Mouse (Mus musculus): Measurements from ENCODE around the gene Ophn1. TPM values are rescaled to one million over a fixed set of nuclear protein-coding genes. Genes with fewer than 3 reads are reported as not detected.

The Ophn1 gene
- polyA plus RNA-seq, 1 experiment from 2014 or later: 27.8 TPM

DNA sequence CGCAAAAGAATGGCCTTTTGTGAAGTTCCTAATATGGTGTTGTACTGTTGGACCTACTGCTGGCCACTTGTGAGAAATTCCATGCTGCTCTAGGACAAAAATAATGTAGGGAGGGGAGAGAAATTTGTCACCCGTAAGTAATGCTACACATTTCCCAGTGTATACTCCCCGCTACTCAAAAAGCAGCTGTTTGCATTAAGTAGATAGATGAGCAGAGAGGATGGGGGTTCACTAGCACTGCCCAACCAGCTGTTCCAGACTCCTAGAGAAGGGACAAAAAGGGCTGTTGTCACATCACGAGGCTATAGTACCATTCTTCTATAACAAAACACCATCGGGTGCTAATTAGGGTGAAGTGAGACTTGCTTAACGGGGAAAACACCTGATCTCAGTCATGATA, 15.7 kb downstream of the Ophn1 start:
- ATAC-seq (ENCODE audit: low FRiP score, low read depth): no peak
- H3K9me3 ChIP-seq: no peaks in the 10 kb centered on the region
- H3K27ac ChIP-seq: no peak overlapping the region
- 41% methylated on average over 6 of the region's 6 CpGs for WGBS
- H3K27me3 ChIP-seq (replicated peaks): no peaks in the 10 kb centered on the region
- H3K36me3 ChIP-seq: no peaks in the 10 kb centered on the region
- H3K4me3 ChIP-seq: no peak overlapping the region
- no peak overlapping the region for H3K9ac ChIP-seq
- no peak overlapping the region for H3K4me2 ChIP-seq (replicated peaks)
- H3K4me1 ChIP-seq: no peaks in the 10 kb centered on the region

DNA sequence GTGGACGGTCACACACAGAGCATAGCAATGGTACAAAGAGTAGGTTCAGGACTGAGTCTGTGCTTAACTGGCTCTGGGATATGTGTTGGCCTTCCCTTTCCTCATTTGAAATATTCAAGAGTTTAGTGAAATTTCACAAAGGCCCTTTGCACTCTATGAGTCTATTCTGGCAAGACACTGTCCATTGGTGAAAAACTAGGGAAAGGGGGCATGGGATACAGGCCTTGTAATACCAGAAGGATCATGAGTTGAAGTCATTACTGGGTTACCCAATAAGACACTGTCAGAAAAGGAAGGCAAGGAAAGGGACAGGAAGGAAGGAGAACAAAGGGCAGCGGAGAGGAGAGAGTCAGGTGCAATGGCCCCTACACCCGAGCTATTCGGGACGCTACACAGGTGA, 16.7 kb downstream of the Ophn1 start:
- ATAC-seq (ENCODE audit: low FRiP score, low read depth): no peak
- no peaks in the 10 kb centered on the region for H3K4me1 ChIP-seq
- H3K27ac ChIP-seq: no peak overlapping the region
- H3K36me3 ChIP-seq: no peaks in the 10 kb centered on the region
- 89% methylated on average over 5 of the region's 5 CpGs for WGBS
- H3K9ac ChIP-seq: no peak overlapping the region
- H3K9me3 ChIP-seq: no peaks in the 10 kb centered on the region
- no peak overlapping the region for H3K4me3 ChIP-seq
- H3K4me2 ChIP-seq (replicated peaks): no peak overlapping the region
- H3K27me3 ChIP-seq (replicated peaks): no peaks in the 10 kb centered on the region

DNA sequence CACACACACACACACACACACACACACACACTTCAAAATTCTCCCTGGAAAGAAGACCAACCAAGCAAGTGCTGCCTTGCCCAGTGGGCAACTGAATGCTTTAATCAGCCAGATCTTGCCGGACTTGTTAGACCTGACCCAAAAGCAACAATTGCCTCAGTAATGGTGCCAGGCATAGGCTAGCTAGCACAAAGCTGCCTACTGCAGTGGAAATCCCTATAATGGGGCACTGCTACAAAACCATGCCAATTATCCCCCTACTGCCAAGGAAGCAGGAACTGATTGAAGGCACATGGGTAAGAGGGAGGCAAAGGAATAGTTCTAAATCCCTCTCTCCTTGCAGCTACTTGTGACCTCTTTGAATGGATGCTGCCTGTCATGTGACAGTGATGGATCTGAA, 18.8 kb downstream of the Ophn1 start:
- Histone ChIP-seq H3K27me3 (replicated peaks) (no peaks in the 10 kb centered on the region), H3K27ac (no peak overlapping the region), H3K36me3 (no peaks in the 10 kb centered on the region), H3K4me2 (replicated peaks) (no peak overlapping the region), H3K4me3 (no peak overlapping the region), H3K9me3 (no peaks in the 10 kb centered on the region), H3K9ac (no peak overlapping the region), H3K4me1 (no peaks in the 10 kb centered on the region)
- WGBS: 87% methylated on average over 1 of the region's 1 CpGs
- no peak for ATAC-seq (ENCODE audit: low FRiP score, low read depth)

DNA sequence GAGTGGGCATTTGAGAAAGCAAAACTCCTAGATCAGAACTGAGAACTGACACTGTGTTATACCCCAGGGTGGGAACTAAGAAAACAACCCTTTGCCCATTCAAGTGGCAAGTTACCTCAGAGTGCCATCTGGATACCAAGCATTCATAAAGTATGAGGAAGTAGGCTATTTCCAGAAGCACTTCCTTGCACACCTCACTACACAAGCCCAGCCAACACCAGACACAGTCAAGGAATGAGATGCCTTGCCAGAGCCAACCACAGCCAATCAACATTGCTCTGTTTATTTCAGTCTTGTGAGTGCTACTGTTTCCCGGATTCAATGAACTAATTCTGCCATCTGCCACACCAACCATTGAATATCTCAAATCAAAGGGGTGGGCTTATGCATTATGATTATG, 20.3 kb downstream of the Ophn1 start:
- no peaks in the 10 kb centered on the region for H3K9me3 ChIP-seq
- H3K27me3 ChIP-seq (replicated peaks): no peaks in the 10 kb centered on the region
- no peak overlapping the region for H3K27ac ChIP-seq
- ATAC-seq (ENCODE audit: low FRiP score, low read depth): no peak
- no peaks in the 10 kb centered on the region for H3K4me1 ChIP-seq
- H3K4me3 ChIP-seq: no peak overlapping the region
- no peaks in the 10 kb centered on the region for H3K36me3 ChIP-seq
- H3K4me2 ChIP-seq (replicated peaks): no peak overlapping the region
- WGBS: 94% methylated on average over 1 of the region's 1 CpGs
- no peak overlapping the region for H3K9ac ChIP-seq

DNA sequence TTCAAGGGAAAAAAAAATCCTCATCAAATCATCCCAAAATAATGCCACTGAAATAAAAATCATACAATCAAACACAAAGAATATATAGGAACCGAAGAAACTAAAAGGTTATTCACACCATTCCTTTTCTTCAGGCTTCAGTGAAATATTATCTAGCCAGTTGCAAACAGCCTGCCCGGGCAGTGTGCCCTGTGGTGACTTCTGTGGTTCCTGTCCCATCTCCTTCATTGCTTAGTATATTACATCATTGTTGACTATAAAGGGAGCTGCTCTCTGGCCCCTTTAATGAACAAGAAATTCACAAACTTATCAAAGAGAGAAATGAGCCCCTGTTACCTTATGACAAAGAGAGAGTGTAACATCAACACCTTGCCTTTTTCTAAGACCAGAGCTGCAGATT, 21.1 kb downstream of the Ophn1 start:
- H3K27ac ChIP-seq: no peak overlapping the region
- WGBS: 87% methylated on average over 2 of the region's 2 CpGs
- H3K36me3 ChIP-seq: no peaks in the 10 kb centered on the region
- no peak overlapping the region for H3K4me2 ChIP-seq (replicated peaks)
- H3K27me3 ChIP-seq (replicated peaks): no peaks in the 10 kb centered on the region
- no peak for ATAC-seq (ENCODE audit: low FRiP score, low read depth)
- H3K9me3 ChIP-seq: no peaks in the 10 kb centered on the region
- no peaks in the 10 kb centered on the region for H3K4me1 ChIP-seq
- no peak overlapping the region for H3K9ac ChIP-seq
- H3K4me3 ChIP-seq: no peak overlapping the region

DNA sequence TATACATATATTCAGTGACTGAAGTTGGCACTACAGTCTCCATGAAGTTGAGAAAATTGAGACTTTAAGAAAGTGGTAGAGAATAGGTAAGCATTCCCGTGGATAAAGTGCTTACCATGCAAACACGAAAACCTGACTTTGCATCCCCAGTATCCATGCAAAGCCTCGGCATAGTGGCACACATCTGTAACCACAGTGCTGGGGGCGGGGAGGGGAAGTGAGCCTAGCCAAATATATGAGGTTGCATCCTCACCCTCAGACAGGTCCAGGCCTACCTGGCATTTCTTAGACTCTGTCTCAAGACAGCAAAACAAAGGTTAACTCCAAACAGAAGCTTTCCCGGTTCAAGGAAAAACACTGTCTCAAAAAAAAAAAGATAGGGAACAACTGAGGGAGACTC, 21.7 kb downstream of the Ophn1 start:
- ATAC-seq (ENCODE audit: low FRiP score, low read depth): no peak
- WGBS: 91% methylated on average over 5 of the region's 5 CpGs
- no peak overlapping the region for H3K9ac ChIP-seq
- no peaks in the 10 kb centered on the region for H3K4me1 ChIP-seq
- H3K4me3 ChIP-seq: no peak overlapping the region
- H3K9me3 ChIP-seq: no peaks in the 10 kb centered on the region
- H3K36me3 ChIP-seq: no peaks in the 10 kb centered on the region
- H3K27me3 ChIP-seq (replicated peaks): no peaks in the 10 kb centered on the region
- H3K27ac ChIP-seq: no peak overlapping the region
- no peak overlapping the region for H3K4me2 ChIP-seq (replicated peaks)

DNA sequence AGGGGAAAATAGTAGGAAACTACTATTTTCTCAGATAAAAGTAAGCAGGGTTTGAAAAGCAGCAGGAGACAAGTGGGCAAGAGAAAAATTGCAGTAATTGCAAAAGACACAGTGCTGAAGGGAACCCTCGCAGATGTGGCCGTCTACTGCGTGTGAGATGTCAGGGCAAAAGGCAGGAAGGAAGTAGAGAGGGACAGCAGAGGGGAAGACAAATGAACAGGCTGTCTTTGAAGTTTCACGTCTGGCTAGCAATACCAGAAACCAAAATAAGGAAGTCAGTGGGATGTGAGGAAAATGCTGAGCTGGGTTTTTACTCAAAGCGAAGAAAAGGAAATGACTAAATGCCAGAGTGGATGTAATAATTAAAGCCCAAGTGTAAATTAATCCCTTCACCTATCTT, 30.7 kb downstream of the Ophn1 start:
- 73% methylated on average over 5 of the region's 5 CpGs for WGBS
- no peaks in the 10 kb centered on the region for H3K9me3 ChIP-seq
- no peaks in the 10 kb centered on the region for H3K36me3 ChIP-seq
- no peaks in the 10 kb centered on the region for H3K27me3 ChIP-seq (replicated peaks)
- no peak overlapping the region for H3K27ac ChIP-seq
- ATAC-seq (ENCODE audit: low FRiP score, low read depth): no peak
- H3K4me1 ChIP-seq: no peaks in the 10 kb centered on the region
- H3K4me2 ChIP-seq (replicated peaks): no peak overlapping the region
- H3K9ac ChIP-seq: no peak overlapping the region
- no peak overlapping the region for H3K4me3 ChIP-seq

DNA sequence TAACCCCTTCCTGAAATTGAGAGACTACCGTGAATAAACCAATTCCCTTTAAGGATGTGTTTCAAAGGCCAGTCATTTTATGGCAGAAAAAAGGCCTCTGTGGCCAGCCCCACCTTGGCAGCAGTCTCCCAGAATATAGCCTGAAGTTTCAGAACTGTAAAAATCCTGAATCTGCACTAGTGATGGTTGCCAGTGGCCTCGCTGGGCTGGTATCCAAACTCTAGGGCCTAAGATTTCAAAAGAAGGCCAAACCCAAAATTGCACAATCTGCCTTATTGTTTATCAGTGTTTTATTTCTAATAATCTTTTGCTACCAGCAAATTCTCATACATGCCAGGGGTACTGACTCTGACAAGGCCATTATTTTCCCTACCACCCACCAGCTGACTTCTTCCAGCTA, 34.8 kb downstream of the Ophn1 start:
- Histone ChIP-seq H3K9me3 (no peaks in the 10 kb centered on the region), H3K9ac (no peak overlapping the region), H3K4me1 (no peaks in the 10 kb centered on the region), H3K27ac (no peak overlapping the region), H3K4me2 (replicated peaks) (no peak overlapping the region), H3K36me3 (no peaks in the 10 kb centered on the region), H3K4me3 (no peak overlapping the region), H3K27me3 (replicated peaks) (no peaks in the 10 kb centered on the region)
- no peak for ATAC-seq (ENCODE audit: low FRiP score, low read depth)
- 80% methylated on average over 2 of the region's 2 CpGs for WGBS

DNA sequence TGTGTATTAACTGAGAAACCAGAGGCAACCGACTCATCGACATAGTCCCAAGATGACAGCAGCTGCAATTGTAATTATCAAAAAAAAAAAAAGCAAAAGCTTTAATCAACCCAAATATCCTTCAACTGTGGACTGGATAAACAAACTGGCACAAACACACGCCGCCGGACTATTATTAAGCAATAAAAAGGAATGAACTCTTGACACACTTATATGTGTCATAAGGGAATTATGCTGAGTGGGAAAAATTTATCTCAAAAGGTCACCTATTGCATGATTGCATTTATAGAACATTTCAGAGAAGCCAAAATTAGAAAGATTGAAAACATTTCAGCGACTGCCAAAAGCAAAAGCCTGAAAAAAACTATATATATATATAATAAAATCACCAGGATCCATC, 40.0 kb downstream of the Ophn1 start:
- 85% methylated on average over 6 of the region's 6 CpGs for WGBS
- H3K27ac ChIP-seq: no peak overlapping the region
- no peak overlapping the region for H3K4me2 ChIP-seq (replicated peaks)
- H3K4me1 ChIP-seq: no peaks in the 10 kb centered on the region
- ATAC-seq (ENCODE audit: low FRiP score, low read depth): no peak
- no peak overlapping the region for H3K9ac ChIP-seq
- no peaks in the 10 kb centered on the region for H3K36me3 ChIP-seq
- H3K27me3 ChIP-seq (replicated peaks): no peaks in the 10 kb centered on the region
- H3K9me3 ChIP-seq: no peaks in the 10 kb centered on the region
- no peak overlapping the region for H3K4me3 ChIP-seq

DNA sequence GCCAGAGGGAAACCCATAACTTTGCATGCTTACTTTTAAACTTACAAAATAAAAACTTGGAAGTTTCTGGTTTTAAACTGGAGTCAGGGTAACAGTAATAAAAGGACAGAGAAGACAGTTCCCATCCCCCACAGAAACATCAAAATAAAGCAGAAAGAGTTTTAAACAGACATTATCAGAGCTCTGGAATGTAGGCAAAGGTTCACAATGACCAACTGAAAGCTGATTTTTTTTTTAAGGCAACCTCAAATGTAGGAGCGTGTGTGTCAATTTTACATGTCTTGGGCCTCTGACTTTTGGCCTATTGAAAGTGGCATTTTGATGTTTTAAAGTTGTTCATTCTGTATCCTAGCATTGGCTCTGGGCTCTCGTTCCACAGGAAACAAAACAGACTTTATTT, 49.2 kb downstream of the Ophn1 start:
- H3K27me3 ChIP-seq (replicated peaks): no peaks in the 10 kb centered on the region
- H3K4me3 ChIP-seq: no peak overlapping the region
- WGBS: 74% methylated on average over 2 of the region's 2 CpGs
- H3K9ac ChIP-seq: no peak overlapping the region
- no peaks in the 10 kb centered on the region for H3K9me3 ChIP-seq
- no peak overlapping the region for H3K4me2 ChIP-seq (replicated peaks)
- no peak overlapping the region for H3K27ac ChIP-seq
- ATAC-seq (ENCODE audit: low FRiP score, low read depth): no peak
- no peaks in the 10 kb centered on the region for H3K4me1 ChIP-seq
- H3K36me3 ChIP-seq: no peaks in the 10 kb centered on the region

DNA sequence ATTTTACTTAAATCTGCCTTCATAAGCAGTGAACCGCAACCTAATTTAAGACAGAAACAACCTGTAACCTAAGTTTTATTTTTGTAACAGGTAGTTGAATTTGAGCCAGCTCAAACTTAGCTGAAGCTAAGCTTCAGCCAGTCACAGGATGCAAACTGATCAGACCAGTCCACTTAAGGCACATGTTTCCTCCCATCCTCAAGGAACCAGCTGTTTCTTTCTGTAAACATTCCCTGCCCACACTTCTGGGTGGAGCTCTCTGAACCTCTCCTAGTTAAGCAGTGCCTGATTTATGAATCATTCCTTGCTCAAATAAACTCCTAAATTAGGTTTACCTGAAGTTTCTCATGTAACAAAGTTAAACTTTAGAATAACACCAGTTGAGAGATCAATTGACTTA, 54.8 kb downstream of the Ophn1 start:
- ATAC-seq (ENCODE audit: low FRiP score, low read depth): no peak
- H3K9ac ChIP-seq: no peak overlapping the region
- no peak overlapping the region for H3K4me2 ChIP-seq (replicated peaks)
- no peak overlapping the region for H3K4me3 ChIP-seq
- WGBS: 98% methylated on average over 1 of the region's 1 CpGs
- H3K9me3 ChIP-seq: no peaks in the 10 kb centered on the region
- no peaks in the 10 kb centered on the region for H3K27me3 ChIP-seq (replicated peaks)
- H3K27ac ChIP-seq: no peak overlapping the region
- no peaks in the 10 kb centered on the region for H3K36me3 ChIP-seq
- no peaks in the 10 kb centered on the region for H3K4me1 ChIP-seq

DNA sequence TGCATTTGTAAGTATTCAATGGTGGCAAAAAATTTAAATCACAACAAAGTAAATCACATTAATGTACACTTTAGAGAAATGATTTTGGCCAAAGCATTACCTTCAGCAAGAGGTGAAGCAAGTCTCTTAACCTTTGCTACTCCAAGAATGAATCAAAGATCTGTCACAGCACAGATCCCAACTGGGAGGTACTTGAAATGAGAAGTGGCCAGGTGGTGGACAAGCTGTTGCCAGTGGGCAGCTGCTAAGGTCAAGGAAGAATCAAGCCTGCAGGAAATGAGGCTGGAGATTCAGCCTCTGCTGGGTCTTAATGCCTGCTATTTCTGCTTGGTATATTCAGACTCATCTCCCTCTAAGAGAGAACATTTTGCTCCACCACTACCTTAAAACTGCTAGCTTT, 87.0 kb downstream of the Ophn1 start:
- Histone ChIP-seq H3K36me3 (no peaks in the 10 kb centered on the region), H3K9me3 (no peaks in the 10 kb centered on the region), H3K9ac (no peak overlapping the region), H3K4me1 (no peaks in the 10 kb centered on the region), H3K27ac (no peak overlapping the region), H3K27me3 (replicated peaks) (no peaks in the 10 kb centered on the region), H3K4me3 (no peak overlapping the region), H3K4me2 (replicated peaks) (no peak overlapping the region)
- no peak for ATAC-seq (ENCODE audit: low FRiP score, low read depth)

DNA sequence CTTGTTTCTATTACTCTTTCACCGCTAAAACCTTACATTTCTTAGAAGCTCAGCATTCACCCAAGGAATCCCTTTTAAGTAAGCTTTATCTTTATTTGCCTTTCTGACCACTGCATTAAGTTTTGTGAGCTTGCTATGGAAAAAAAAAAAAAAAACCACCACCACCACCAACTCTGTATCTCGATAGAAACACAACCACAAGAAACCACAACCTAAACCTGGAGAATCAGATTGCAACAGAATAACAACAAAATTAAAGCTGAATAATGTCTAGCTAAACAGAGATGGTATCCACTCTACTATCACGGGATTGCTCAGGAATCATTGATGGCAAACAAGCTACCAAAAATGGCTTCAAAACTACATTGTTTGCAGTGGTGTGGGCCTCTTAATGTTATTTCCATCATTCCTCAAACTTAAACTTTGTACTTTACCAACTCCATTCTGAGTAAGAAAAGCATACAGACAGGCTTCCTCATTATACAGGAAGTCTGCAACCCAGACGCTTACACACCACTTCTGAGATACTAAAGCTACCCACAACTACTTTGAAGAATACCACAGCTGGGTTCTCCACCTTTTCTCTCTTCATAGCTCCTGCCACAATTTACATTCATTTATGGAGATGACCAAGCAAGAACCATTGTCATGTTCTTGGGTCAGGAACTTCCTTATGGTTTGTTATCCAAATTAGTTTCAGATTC, 116.4 kb downstream of the Ophn1 start:
- WGBS: 82% methylated on average over 4 of the region's 4 CpGs
- H3K27ac ChIP-seq: no peak overlapping the region
- no peak overlapping the region for H3K4me3 ChIP-seq
- no peak for ATAC-seq (ENCODE audit: low FRiP score, low read depth)
- no peaks in the 10 kb centered on the region for H3K9me3 ChIP-seq
- H3K36me3 ChIP-seq: no peaks in the 10 kb centered on the region
- no peak overlapping the region for H3K4me2 ChIP-seq (replicated peaks)
- no peaks in the 10 kb centered on the region for H3K27me3 ChIP-seq (replicated peaks)
- H3K4me1 ChIP-seq: no peaks in the 10 kb centered on the region
- no peak overlapping the region for H3K9ac ChIP-seq

Measured in neural tube, embryonic 12.5 days (tissue).